Mouse (Mus musculus): ENCODE measurements at regions not wholly inside any gene's neighbourhood (a gene's known extent, or its start where the extent isn't known, plus 50 kb on each side); places are given as distances from the start of the nearest gene placed in this dataset.

- no peak for TF ChIP-seq POLR2A (IDR thresholded peaks at IDR 0.05; ENCODE audit: low read depth, low read length)
- TF ChIP-seq ZKSCAN1 (IDR thresholded peaks at IDR 0.05; ENCODE audit: borderline replicate concordance, low read depth, low read length) = no peak
- no peak for TF ChIP-seq CHD2 (IDR thresholded peaks at IDR 0.05; ENCODE audit: low read length)
- TF ChIP-seq ZNF384 (IDR thresholded peaks at IDR 0.05; ENCODE audit: low read depth, low read length) = no peak
- no peak for TF ChIP-seq CTCF (conservative IDR thresholded peaks at IDR 0.05 in 1 of 2, IDR thresholded peaks at IDR 0.05 in 1 of 2; ENCODE audit: low read depth in 2 of 2, low read length in 2 of 2)
- TF ChIP-seq USF1 (IDR thresholded peaks at IDR 0.05; ENCODE audit: low read depth, low read length) = no peak
- TF ChIP-seq MYC (IDR thresholded peaks at IDR 0.05; ENCODE audit: low read depth, low read length) = no peak
- no peak for TF ChIP-seq EP300 (IDR thresholded peaks at IDR 0.05; ENCODE audit: low read length)
- TF ChIP-seq JUND (conservative IDR thresholded peaks at IDR 0.05; ENCODE audit: low read depth, low read length) = no peak
- TF ChIP-seq ETS1 (conservative IDR thresholded peaks at IDR 0.05; ENCODE audit: low read depth, low read length) = no peak
- TF ChIP-seq MAFK (IDR thresholded peaks at IDR 0.05; ENCODE audit: insufficient replicate concordance, low read length) = no peak
These were observed 340.3 kb downstream of the Kcns3 start for GRCm38 (mm10) chr12:10810597-10810996.

All from CH12.LX (cell line).